Mouse (Mus musculus) kidney, adult 9 months (tissue): ENCODE data around the gene Tfeb.

Experiments used
- DNase-seq: peaks from one replicate; pipeline ENCODE4 v3.0.0; 2022

Gene Tfeb

GRCm38 (mm10) chr17:47833628-47834481 is 97.0 kb downstream of the Tfeb start:
- no peak for DNase-seq

- no peak for DNase-seq
These were observed 97.6 kb downstream of the Tfeb start, which contains the start of gene Mdfi for GRCm38 (mm10) chr17:47834482-47834767. Gene Mdfi (minus strand): TSS chr17:47834691.

DNA sequence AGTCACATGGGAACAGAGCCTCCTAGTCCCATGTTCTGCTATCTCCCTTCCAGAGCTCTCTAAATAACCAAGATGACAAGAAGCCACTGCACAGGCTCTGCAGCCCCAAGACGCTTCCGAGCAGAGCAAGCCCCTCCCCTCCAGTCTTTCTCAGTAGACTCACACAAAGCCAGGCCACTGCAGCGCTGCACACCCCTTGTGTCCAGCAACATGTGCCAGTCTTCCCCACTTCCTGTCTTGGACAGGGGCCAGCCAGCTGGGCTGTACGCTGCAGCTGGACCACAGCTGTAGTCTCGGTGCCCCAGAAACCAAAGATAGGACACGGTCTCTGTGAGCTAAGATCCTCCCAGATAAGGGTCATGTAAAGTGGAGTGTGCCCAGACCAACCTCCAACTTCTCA is 101.0 kb downstream of the Tfeb start:
- DNase-seq, result no peak

GRCm38 (mm10) chr17:47841521-47841920 is 104.7 kb downstream of the Tfeb start:
- DNase-seq, result no peak
